Mouse (Mus musculus): ENCODE measurements around the gene Nap1l1. TPM values are rescaled to one million over a fixed set of nuclear protein-coding genes. Genes with fewer than 3 reads are reported as not detected.
"Not testable (repeated sequence)": the region's sequence is repeated elsewhere in the genome, so short reads cannot be mapped to it uniquely, and the experiment has no call there.

The Nap1l1 gene
- polyA plus RNA-seq, 1 experiment from 2014 or later: 167 TPM

- no peak for ATAC-seq (replicated peaks)
- Histone ChIP-seq H3K27me3 (replicated peaks) (no peaks in the 10 kb centered on the region), H3K4me2 (no peak overlapping the region), H3K36me3 (replicated peaks) (peaks cover 24% of the 10 kb centered on the region), H3K4me1 (no peaks in the 10 kb centered on the region), H3K9me3 (no peaks in the 10 kb centered on the region), H3K4me3 (no peak overlapping the region), H3K27ac (no peak overlapping the region), H3K9ac (no peak overlapping the region)
- WGBS: 88% methylated on average over 2 of the region's 2 CpGs
These were observed 15.8 kb downstream of the Nap1l1 start for GRCm38 (mm10) chr10:111488793-111489192.

DNA sequence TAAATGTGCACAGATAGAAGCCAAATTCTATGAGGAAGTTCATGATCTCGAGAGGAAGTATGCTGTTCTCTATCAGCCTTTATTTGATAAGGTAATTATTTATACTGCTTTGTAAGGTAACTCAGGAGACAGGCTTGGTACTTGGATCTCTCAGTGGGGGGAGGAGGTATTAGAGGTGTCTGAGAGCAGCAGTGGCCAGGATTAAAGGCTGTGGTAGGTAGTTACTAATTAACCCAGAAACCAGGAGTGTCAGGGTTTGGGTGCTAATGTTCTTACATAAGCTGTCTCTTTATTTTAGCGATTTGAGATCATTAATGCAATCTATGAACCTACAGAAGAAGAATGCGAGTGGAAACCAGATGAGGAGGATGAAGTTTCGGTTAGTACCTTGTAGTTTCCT, 17.1 kb downstream of the Nap1l1 start:
- 93% methylated on average over 4 of the region's 4 CpGs for WGBS
- not testable (repeated sequence) for H3K9ac ChIP-seq
- peaks cover 25% of the 10 kb centered on the region for H3K36me3 ChIP-seq (replicated peaks)

GRCm38 (mm10) chr10:111495888-111496287, 22.9 kb downstream of the Nap1l1 start:
- Histone ChIP-seq H3K9me3 (no peaks in the 10 kb centered on the region), H3K4me3 (no peak overlapping the region), H3K4me2 (no peak overlapping the region), H3K36me3 (replicated peaks) (peaks cover 34% of the 10 kb centered on the region), H3K27me3 (replicated peaks) (no peaks in the 10 kb centered on the region), H3K4me1 (no peaks in the 10 kb centered on the region), H3K27ac (no peak overlapping the region), H3K9ac (no peak overlapping the region)
- ATAC-seq (replicated peaks): no peak
- WGBS: 90% methylated on average over 7 of the region's 7 CpGs

More for the DNA sequence above, 17.1 kb downstream of the Nap1l1 start:
- not testable (repeated sequence) for H3K4me1 ChIP-seq; H3K27ac ChIP-seq; H3K27me3 ChIP-seq (replicated peaks); ATAC-seq (replicated peaks); H3K9me3 ChIP-seq; H3K4me3 ChIP-seq; H3K4me2 ChIP-seq

GRCm38 (mm10) chr10:111499892-111500291, 26.9 kb downstream of the Nap1l1 start:
- no peak for ATAC-seq (replicated peaks)
- WGBS: 71% methylated on average over 6 of the region's 6 CpGs

GRCm38 (mm10) chr10:111503071-111503470, 30.0 kb downstream of the Nap1l1 start:
- Histone ChIP-seq H3K9me3 (no peaks in the 10 kb centered on the region), H3K4me3 (no peak overlapping the region), H3K36me3 (replicated peaks) (peaks cover 2% of the 10 kb centered on the region; the same call in 1 of the 2 replicates), H3K27me3 (replicated peaks) (no peaks in the 10 kb centered on the region), H3K4me2 (no peak overlapping the region), H3K4me1 (peaks cover 11% of the 10 kb centered on the region), H3K27ac (no peak overlapping the region), H3K9ac (no peak overlapping the region)
- 4% methylated on average over 3 of the region's 3 CpGs for WGBS
- no peak for ATAC-seq (replicated peaks)

More at GRCm38 (mm10) chr10:111499892-111500291, 26.9 kb downstream of the Nap1l1 start:
- H3K9ac ChIP-seq: no peak overlapping the region
- no peak overlapping the region for H3K4me3 ChIP-seq
- H3K27ac ChIP-seq: no peak overlapping the region
- no peaks in the 10 kb centered on the region for H3K27me3 ChIP-seq (replicated peaks)
- peaks cover 20% of the 10 kb centered on the region; the same call in 1 of the 2 replicates for H3K36me3 ChIP-seq (replicated peaks)
- H3K9me3 ChIP-seq: no peaks in the 10 kb centered on the region
- peaks cover 4% of the 10 kb centered on the region; the same call in 1 of the 2 replicates for H3K4me1 ChIP-seq
- H3K4me2 ChIP-seq: no peak overlapping the region

GRCm38 (mm10) chr10:111503716-111504115, 30.7 kb downstream of the Nap1l1 start:
- H3K4me3 ChIP-seq: no peak overlapping the region
- WGBS: 46% methylated on average over 10 of the region's 10 CpGs
- H3K9ac ChIP-seq: no peak overlapping the region
- H3K4me1 ChIP-seq: peaks cover 14% of the 10 kb centered on the region
- ATAC-seq (replicated peaks): no peak
- H3K36me3 ChIP-seq (replicated peaks): no peaks in the 10 kb centered on the region
- H3K4me2 ChIP-seq: no peak overlapping the region
- H3K9me3 ChIP-seq: no peaks in the 10 kb centered on the region
- H3K27ac ChIP-seq: no peak overlapping the region
- H3K27me3 ChIP-seq (replicated peaks): no peaks in the 10 kb centered on the region

DNA sequence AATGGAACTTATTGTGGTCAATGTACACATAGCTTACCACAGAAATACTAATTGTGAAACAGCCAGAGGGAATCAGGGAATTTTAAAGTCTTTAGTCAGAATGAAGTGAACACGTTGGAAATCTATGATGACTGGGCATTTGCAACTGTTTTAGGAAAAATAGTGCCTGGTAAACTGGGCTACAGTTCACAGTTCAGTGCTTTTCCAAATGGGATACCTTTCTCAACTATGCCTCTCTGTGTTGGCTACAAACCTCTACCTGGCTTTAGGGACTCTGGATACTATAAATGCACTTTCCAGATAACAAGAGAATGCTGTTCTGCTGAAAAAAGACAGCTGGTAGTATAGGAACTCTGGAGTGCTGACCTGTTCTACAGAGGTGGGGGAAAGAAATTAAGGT, 31.6 kb downstream of the Nap1l1 start:
- Histone ChIP-seq H3K36me3 (replicated peaks) (no peaks in the 10 kb centered on the region), H3K27ac (no peak overlapping the region), H3K4me3 (no peak overlapping the region), H3K9ac (no peak overlapping the region), H3K4me1 (peaks cover 21% of the 10 kb centered on the region), H3K4me2 (no peak overlapping the region), H3K27me3 (replicated peaks) (no peaks in the 10 kb centered on the region), H3K9me3 (no peaks in the 10 kb centered on the region)
- no peak for ATAC-seq (replicated peaks)
- WGBS: 62% methylated on average over 1 of the region's 1 CpGs

DNA sequence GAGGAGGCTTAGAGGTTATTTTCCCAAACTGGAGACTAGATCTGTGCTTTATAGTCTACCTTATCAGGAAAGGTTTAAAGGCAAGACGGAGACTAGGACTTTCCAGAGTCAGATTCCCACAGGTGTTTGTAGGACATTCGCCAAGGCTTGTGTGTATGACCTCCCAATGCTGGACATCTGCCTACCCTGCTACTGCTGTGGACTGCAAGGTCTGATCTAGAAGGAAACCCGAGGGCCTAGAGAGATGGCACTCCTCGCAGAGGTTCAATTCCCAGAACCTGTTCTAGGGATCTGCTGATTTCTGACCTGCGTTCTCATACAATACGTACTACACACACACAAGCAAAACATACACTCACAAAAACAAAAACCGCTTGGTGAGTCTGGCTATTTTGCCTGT, 32.4 kb downstream of the Nap1l1 start:
- no peak for ATAC-seq (replicated peaks)
- no peak overlapping the region for H3K4me3 ChIP-seq

DNA sequence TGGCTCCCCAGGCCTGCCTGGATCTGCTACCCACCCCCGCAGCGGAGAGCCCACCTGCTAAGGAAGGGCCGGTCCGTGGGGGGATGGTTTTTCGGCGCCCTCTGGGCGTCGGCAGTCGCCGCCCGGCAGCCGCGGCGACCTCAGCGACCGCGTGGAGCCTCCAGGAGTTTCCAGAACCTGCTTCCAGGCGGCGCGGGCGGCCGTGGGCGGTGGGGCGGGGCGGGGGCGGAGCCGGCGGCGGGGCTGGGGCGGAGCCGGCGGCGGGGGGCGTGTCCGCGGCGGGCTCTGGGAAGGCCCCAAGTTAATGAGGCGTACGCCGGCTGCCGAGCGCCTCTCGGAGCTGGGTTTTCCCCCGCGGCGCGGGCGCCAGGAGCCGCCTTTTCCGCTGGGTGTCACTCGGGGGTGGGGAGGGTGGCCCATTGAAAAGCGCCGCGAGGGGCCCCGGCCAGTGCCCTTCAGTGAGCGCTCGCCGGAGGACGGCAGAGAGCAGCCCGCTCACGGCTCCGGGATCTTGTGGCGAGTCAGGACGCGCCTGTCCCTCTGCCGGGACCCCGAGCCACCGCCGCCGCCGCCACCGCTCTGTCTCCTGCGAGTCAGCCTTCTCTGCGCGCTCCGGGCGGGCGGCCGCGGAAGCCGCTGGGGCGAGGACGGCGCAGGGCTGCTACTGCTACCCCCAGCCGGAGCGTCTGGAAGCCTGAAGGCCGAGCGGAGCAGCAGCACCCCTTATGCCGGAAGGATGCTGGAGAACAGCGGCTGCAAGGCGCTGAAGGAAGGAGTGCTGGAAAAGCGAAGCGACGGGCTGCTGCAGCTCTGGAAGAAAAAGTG, 33.3 kb downstream of the Nap1l1 start, which contains the start of gene Phlda1:
Phlda1 (plus strand) TSS at position 186 of the 825 bp plus-strand sequence.
- Histone ChIP-seq H3K4me1 (peaks cover 21% of the 10 kb centered on the region), H3K9me3 (no peaks in the 10 kb centered on the region), H3K36me3 (replicated peaks) (no peaks in the 10 kb centered on the region), H3K9ac (peak within 1 kb of the TSS; percentile 92), H3K27me3 (replicated peaks) (no peaks in the 10 kb centered on the region), H3K27ac (peak within 1 kb of the TSS; percentile 89), H3K4me3 (peak within 1 kb of the TSS; percentile 84), H3K4me2 (peak within 1 kb of the TSS; percentile 79)
- under 1% methylated on average over 56 of the region's 94 CpGs for WGBS
- peak; percentile 88 for ATAC-seq (replicated peaks)

More for the DNA sequence above, 32.4 kb downstream of the Nap1l1 start:
- peaks cover 21% of the 10 kb centered on the region for H3K4me1 ChIP-seq
- H3K4me2 ChIP-seq: peak overlapping the region; percentile 79
- no peaks in the 10 kb centered on the region for H3K36me3 ChIP-seq (replicated peaks)
- no peak overlapping the region for H3K9ac ChIP-seq
- WGBS: 53% methylated on average over 7 of the region's 7 CpGs
- no peaks in the 10 kb centered on the region for H3K9me3 ChIP-seq
- H3K27me3 ChIP-seq (replicated peaks): no peaks in the 10 kb centered on the region
- no peak overlapping the region for H3K27ac ChIP-seq

DNA sequence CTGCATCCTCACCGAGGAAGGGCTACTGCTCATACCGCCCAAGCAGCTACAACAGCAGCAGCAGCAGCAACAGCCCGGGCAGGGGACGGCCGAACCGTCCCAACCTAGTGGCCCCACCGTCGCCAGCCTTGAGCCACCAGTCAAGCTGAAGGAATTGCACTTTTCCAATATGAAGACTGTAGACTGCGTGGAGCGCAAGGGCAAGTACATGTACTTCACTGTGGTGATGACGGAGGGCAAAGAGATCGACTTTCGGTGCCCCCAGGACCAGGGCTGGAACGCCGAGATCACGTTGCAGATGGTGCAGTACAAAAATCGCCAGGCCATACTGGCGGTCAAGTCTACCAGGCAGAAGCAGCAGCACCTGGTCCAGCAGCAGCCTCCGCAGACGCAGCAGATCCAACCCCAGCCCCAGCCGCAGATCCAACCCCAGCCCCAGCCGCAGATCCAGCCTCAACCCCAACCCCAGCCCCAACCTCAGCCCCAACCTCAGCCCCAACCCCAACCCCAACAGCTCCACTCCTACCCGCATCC, 34.0 kb downstream of the Nap1l1 start:
- 1% methylated on average over 21 of the region's 23 CpGs for WGBS
- H3K4me2 ChIP-seq: peak overlapping the region; percentile 79
- peak overlapping the region; percentile 84 for H3K4me3 ChIP-seq
- peak overlapping the region; percentile 92 for H3K9ac ChIP-seq
- H3K27ac ChIP-seq: peak overlapping the region; percentile 89
- no peaks in the 10 kb centered on the region for H3K9me3 ChIP-seq
- no peaks in the 10 kb centered on the region for H3K27me3 ChIP-seq (replicated peaks)
- no peaks in the 10 kb centered on the region for H3K36me3 ChIP-seq (replicated peaks)
- ATAC-seq (replicated peaks): peak; percentile 64
- H3K4me1 ChIP-seq: peaks cover 21% of the 10 kb centered on the region

DNA sequence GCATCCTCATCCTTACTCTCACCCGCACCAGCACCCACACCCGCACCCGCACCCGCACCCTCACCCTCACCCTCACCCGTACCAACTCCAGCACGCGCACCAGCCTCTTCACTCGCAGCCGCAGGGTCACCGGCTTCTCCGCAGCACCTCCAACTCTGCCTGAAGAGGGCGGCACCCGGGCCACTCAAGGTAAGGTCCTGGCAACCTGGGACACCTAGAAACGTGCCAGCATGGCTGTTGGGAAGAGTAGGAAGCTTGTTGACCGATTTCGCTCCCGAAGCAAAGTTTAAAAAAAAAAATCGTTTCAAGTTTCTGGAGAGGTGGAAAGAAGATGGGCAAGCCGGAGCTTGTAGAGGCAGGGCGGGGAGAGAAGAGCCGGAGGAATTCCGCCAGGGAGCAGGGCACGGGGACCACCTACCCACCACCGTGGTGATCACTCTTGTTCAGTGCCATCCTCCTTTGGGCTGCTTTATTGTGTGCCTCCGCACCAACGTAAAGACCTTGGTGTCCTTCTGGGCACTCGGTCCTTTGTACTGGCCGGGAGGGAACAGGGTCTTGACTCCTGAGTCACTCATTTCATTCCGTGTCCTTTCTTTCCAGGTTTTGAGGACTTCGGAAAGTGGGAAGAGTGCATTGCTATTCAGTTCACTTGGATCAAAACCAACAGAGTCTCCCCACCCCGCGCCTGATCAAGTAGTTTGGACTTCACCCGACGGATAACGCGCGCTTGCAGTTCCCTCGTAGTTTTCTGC, 34.6 kb downstream of the Nap1l1 start:
- Histone ChIP-seq H3K36me3 (replicated peaks) (no peaks in the 10 kb centered on the region), H3K9me3 (no peaks in the 10 kb centered on the region), H3K4me1 (peaks cover 21% of the 10 kb centered on the region), H3K27me3 (replicated peaks) (no peaks in the 10 kb centered on the region), H3K4me3 (peak overlapping the region; percentile 84), H3K27ac (peak overlapping the region; percentile 89), H3K4me2 (peak overlapping the region; percentile 79), H3K9ac (peak overlapping the region; percentile 92)
- ATAC-seq (replicated peaks): no peak; the same call in 1 of the 2 replicates
- under 1% methylated on average over 38 of the region's 38 CpGs for WGBS

Data from midbrain, embryonic 15.5 days (tissue).